Mouse (Mus musculus) gastrocnemius, postnatal 10 days (tissue): ENCODE data around the gene Tdrkh. TPM values are rescaled to one million over a fixed set of nuclear protein-coding genes. Genes with fewer than 3 reads are reported as not detected.

ENCODE experiments used
- DNase-seq: peaks from one replicate; pipeline ENCODE4 v3.0.0; 2021; ENCODE audit warnings: mixed read lengths
- long read RNA-seq, 2 experiments: library from polyadenylated mRNA; stranded (forward); transcript quantifications; one replicate each; pipeline ENCODE4 v2.0.0; 2021
- total RNA-seq, 2 experiments: library from RNA; stranded (reverse); gene quantifications; 2 replicates each; pipeline ENCODE4 v1.2.3; 2021

Gene Tdrkh
- 1 to 10 TPM; 6.3 to 8.9 TPM for total RNA-seq
- long read RNA-seq, experiment 1, full-length matches to known transcripts: 1 of 6 reads
- long read RNA-seq, experiment 1, partial matches to known transcripts: 1 of 6 reads
- long read RNA-seq, experiment 1, other reads (novel, unspliced or antisense): 4 of 6 reads
- long read RNA-seq, experiment 2, full-length matches to known transcripts: 4 of 6 reads
- long read RNA-seq, experiment 2, partial matches to known transcripts: 1 of 6 reads
- long read RNA-seq, experiment 2, other reads (novel, unspliced or antisense): 1 of 6 reads

DNA sequence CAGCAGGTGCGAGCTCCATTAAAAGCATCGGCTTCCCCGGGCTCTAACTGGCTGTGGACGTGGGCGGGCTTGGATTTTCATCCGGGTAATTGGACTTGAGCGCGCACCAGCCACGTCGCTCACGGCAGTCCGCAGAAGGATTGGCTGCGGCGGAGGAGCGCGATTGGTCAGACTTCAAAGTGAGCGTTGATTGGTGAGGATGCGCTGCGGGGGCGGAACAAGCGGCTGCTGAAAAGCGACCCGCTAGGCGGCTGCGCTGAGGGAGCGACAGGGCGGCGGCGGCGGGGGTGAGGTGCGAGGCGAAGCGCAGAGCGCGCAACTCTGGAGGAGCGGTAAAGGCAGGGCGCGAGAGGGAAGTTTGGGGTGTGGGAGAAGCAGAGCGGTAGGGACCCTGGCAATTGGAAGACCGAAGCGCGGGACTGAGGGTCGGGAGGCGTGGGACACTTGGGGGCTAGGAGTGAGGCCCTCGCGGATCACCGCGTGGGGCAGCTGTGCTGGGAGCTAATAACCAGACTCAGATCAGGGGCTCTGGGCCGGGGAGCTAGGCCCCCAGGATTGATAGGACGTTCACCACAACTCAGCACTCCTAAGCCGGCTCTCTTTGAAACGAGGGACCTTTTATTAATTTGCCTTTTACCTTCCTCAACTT is at the start of gene Tdrkh:
TSS of gene Tdrkh (plus strand) at position 243 of the 649 bp plus-strand sequence.
- DNase-seq: peak; percentile 92

DNA sequence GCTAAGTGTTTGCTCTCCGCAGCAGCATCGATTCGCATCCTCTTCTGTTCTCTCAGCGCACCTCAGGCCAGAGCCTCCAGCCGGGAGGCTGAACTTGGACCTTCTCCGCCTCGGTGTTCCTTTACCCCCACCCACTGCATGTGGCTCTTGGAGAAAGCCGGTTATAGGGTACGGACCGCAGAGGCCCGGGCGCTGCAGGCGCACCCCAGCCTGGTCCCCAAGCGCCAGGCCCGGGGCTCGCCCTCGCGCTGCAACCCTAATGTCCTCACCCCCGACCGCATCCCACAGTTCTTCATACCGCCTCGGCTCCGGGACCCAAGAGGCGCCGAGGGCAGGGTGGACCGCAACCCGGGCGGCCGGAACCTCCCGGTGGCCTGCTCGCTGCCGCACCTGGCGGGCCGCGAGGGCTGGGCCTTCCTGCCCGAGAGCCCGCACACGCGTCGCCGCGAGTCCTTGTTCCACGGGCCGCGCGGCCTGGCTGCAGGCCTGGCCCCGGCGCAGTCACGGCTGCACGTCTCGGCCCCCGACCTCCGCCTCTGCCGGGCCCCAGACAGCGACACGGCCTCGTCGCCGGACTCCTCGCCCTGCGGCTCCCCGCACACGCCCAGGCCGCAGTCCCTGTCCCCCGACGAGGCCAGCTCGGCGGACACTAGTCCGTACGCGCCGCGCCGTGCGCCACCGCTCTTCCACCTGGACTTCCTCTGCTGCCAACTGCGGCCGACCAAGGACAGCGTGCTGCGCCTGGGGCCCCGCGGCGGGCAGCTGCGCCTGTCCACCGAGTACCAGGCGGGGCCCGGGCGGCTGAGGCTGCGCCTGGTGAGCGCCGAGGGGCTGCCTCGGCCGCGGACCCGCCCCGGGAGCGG is 49.6 kb upstream of the Tdrkh start:
- DNase-seq: peak; percentile 59

DNA sequence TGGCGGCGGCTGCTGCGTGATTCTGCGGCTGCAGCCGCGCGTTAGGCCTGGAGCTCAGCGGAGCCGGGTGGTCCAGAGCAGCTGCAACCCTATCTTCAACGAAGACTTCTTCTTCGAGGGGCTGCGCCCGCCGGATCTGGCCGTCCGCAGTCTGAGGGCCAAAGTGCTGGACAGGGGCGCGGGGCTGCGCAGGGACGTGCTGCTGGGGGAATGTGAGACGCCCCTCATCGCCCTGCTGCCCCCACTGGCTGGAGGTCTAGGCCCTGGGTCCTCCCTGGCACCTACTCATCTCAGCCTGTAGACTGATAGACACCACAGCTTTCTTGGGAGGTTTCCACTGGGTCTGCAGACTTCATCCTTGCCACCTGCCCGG is 48.9 kb upstream of the Tdrkh start:
- DNase-seq: no peak

DNA sequence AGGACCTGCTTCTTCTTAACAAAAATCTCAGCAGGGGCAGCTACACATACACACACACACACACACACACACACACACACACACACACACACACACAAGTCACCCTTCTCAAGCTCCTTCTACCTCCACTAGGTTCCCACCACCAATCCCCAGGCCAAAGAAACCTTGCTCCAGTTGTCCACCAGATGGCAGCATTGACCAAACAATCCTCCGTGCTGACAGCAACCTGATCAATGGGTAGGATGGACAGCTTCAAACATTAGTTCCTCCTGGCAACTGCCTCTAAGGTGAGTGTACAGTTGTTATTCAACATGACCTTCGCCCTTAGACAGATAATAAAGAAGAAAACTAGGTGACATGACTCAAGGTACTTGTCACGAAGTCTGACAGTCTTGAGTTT is 46.3 kb upstream of the Tdrkh start:
- DNase-seq: peak; percentile 65

DNA sequence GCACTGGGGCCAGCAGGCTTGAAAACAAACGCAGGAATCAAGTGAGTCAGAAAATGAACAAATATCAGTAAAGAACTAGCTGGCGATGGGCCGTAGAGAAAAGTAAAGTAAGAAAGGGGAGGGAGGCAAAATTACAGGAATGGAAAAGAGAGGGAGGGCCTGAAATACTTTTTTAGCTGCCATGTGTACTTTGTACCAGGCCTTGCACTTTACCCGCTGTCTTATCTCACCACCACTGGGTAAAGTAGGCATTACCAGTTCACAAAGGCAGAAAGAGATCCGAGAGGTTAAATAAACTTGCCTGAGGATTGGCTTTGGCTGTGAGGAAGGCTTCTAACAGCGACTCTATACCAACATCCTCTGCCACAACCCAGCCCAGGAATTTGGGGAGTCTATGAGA is 45.6 kb upstream of the Tdrkh start:
- no peak for DNase-seq

DNA sequence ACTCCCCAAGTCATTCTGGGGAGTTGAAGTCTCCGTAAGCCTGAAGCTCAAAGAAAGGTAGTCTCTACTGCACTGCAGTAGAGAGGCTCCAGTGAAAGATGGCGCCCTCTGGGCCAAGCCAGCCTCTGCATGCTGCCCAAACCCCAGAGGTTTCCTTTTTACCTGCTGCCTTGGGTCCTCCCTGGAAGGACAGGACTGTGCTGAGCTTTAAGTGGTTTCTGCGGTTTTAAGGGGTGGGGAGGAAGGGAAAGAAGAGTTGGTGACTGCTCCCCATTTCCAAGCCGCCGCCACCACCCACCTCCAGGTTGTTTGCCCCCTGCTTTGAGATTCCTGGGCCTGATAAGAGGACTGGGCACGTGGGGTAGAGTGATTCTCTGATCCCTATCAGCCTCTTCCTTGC is 44.4 kb upstream of the Tdrkh start:
- DNase-seq: no peak

DNA sequence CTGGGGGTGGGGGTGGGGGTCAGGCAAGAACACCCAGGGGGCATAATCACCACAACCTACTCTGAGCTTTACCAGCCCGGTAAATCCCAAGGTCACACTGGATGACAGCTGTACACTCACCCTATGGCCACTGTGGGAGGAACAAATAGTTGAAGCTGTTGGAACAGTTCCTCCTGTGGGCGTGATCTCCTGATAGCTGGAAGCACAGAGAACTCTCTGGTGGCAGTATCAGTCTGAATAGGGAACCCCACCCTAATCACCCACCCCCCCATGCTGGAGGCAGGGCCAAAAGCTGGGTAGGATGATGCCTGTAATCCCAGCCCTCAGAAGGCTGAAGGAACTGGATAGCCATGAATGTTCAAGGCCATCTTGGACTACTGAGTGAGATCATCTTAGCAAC is 43.4 kb upstream of the Tdrkh start:
- DNase-seq: no peak

DNA sequence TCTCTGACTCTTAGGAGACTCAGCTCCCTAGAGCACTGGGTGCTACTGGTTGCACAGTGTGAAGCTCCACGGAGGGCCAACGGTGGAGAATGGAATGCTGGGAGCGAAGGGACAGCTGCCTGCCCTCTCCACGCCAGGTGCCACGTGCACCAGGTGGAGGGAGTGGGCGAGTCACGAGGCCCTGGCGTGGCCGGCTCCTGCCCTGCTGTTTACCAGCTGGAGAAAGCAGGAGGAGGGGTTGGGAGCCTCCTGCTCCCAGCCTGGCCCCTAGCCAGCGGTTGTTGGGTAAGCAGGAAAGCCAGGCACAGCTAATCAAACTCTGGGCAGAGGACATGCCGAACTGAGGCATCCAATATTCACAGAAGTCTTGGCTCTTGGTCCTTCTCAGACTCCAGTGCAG is 41.4 kb upstream of the Tdrkh start:
- peak; percentile 79 for DNase-seq

DNA sequence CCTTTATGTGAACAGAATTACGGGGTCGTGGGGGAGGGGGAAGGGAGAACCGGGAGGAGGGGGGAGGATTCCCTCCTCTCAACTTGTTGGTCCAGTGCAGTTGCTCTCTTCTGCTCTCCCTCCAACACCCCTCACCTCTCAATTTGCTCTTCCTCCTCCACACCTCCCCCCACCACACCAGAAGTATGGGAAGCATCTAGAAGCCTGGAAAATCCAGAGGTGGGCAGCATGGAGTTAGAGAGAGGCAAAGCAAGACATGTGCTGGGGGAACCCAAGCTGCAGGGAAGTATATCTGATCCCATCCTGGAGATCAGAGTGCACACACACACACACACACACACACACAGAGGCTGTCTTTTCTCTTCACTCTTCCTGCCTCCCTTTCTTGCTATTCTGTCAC is 41.0 kb upstream of the Tdrkh start:
- DNase-seq: no peak

DNA sequence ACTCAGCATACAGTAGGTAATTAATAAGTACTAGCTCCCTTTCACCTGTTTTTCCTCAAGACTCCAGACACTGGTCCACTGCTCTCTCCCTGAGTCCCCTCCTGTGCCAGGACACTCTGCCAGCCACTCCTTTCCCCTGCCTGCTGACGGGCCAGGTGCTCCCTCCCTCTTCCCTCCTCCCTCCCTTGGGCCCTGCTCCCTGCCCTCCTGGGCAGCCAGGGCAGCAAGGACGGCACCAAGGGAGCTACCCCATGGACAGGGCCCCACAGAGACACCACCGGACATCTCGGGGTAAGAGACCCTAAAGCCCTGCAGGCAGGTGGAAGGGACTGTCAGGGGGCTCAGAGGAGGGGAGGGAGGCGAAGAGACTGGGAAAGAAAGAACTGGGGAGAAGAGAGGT is 40.4 kb upstream of the Tdrkh start, which contains the start of gene Rorc:
TSS of gene Rorc (plus strand) at position 154 of the 400 bp plus-strand sequence.
- no peak for DNase-seq

DNA sequence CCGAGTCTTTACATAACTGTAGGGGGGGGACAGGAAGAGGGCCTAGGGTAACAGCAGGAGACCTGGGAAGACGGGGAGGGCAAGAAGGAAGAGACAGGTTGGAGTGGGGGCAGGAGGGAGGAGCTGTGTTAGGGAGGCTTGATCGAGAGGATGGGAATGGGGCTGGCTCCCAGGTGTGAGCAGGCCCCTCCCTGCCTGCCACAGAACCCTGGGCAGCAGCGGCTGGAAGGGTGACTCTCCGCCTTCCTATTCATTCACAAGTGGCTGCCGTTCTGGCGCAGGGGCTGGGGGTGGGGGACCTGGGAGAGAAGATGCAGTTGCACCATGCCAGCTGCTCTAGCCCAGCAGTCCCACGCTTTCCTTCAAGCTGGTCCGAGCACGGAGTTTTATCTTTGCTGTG is 40.0 kb upstream of the Tdrkh start:
- DNase-seq: no peak

DNA sequence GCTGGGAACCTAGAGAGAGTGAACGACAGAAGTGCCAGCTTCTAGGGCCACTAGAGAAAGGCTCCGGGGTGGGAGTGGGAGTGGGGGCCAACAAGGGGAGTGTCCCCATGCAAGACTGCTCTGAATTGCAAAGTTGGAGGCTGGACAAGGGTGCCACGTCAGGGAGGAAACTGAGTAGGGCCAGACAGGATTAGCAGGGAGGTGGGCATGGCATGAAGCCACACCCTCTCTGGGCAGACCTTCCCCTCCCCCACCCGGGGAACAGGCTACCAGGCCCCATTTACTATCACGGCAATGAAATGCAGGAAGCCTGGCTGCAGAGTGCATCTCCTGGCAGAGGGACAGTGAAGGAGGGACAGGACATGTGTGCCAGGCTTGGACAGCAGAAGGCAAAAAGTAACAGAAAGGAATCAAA is 39.5 kb upstream of the Tdrkh start:
- peak; percentile 38 for DNase-seq

DNA sequence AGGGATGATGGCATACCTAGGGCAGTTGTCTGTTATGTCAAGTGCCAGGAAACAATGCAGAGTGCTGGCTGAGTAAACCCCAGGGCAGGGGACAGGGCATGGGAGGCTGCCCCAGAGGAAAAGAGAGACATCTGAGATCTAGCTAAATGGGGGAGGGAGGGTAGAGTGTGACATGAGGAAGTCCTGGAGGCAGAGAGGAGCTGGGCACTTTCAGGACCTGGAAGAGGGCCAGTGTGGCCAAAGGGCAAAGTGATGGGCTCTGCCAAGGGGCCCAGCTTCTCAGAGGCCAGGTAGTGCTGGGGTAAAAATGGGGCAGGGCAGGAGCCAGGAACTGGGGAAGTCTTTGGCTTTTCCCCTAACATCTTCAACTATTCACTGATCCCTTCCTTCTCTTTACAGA is 38.4 kb upstream of the Tdrkh start:
- DNase-seq: no peak

DNA sequence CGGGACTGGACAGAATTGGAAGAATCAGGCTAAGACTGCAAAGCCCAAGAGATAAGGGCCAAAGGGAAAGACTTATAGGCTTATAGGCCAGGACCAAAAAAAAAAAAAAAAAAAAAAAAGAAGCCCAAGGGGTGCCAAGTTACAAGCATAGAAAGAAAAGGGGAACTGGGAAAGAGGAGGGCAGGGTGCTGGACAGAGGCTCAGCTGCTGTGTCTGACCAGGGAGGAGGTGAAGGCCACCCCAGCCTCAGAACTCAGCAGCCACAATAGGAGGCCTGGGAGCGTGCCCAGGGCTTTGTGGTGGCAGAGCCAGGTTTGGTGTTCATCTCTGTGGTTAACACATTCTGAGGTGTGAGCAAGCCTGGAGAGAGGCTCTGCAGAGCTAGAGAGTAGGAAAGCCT is 37.9 kb upstream of the Tdrkh start:
- DNase-seq: no peak

DNA sequence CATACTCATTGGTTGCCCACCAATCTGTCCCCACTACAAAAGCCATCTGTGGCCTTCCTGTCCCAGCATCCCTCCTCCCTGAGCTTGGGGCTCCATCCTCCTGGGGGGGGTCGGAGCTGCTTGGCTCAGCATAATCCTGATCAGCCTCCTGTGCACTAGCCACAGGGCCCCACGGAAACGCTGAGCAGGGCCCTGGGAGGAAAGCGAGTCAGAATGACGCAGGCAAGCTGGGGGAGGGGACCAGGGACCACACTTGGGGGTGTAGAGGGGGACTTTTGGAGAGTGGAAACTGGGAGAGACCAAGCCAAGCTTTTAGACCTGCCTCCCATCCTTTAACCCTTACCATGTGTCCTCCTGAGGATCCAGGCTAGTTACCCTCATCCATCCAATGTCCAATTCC is 37.2 kb upstream of the Tdrkh start:
- no peak for DNase-seq

DNA sequence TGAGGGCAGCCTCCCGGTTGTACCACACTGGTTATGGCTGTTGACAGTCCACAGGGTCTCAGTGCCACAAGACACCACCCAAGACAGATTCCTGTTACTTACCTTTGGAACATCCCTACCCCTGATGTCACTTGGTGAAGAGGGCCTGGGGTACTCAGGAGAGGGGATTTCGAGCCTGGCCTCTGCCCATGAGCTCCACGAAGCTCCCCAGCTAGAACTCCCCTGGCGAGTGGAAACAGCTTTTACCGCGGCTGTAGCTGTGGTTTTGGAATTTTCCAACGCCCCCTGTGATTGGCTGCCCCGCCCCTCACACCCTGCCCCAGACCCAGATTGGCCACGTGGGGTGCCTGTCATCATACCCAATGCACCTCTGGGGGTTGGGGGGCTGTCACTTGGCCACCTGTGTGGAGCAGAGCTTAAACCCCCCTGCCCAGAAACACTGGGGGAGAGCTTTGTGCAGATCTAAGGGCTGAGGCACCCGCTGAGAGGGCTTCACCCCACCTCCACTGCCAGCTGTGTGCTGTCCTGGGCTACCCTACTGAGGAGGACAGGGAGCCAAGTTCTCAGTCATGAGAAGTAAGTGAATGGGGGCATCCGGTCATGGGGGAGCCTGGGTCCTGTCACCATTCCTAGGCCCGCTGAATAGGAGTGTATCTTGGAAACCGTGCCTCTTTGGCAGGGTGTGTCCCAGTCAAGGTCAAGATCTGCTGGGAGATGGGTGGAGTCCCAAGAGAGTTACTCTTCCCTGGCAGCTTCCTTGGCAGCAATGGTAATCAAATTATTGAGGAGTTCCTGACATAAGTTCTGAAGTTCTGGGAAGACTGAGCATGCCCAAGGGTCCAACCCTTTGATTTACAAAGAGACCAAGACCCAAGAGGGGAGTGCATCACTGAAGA is 35.8 kb upstream of the Tdrkh start:
- no peak for DNase-seq

DNA sequence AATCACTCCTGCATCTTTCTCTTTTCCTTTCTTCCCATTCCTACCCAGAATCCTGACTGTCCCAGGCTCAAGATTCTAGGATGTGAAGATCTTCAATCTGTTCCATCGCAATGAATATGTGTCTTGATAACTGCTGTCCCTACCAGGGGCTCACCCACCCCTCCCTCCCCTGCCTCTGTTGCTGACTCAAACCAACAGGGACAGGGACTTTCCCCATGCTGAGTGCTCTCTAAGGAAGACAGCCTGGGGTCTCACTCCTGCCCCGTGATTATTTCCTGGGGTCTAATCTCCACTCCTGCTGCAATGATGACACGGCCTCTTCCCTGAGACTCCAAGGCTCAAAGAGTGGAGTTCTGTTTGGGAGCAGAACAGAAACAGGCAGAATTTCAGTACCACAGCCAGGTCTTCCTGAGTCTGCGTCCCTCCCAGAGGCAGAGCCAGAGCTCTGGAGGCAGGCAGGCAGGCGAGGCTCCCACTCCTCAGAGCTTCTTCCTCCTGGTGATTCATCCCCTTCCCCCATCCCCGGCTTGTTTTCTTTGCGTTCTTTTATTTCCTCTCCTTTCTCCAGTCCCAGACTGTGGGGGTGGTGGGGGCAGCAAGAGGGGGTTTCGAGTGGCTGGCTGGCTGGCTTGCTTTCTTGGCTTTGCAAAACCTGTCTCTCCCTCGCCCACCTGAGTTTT is 33.1 kb upstream of the Tdrkh start:
- DNase-seq: no peak

DNA sequence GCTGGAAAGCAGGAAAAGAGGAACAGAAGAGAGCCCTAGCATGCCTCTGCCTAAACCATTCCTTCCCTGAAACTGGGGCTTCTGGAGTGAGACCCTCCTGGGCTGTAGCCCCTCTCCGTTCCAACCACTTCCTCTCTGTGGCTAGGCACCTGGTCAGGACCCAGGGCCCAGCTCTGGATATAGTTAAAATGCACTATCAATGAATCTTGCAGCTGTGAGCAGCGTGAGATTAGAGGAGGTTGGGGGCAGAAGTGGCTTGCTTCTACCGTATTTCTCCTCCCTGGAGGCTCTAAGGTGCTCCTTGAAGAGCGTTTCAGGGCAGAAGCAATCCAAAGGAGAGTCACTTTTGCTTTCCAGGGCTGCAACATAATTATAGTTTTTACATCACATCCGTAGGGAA is 30.8 kb upstream of the Tdrkh start:
- DNase-seq: no peak

DNA sequence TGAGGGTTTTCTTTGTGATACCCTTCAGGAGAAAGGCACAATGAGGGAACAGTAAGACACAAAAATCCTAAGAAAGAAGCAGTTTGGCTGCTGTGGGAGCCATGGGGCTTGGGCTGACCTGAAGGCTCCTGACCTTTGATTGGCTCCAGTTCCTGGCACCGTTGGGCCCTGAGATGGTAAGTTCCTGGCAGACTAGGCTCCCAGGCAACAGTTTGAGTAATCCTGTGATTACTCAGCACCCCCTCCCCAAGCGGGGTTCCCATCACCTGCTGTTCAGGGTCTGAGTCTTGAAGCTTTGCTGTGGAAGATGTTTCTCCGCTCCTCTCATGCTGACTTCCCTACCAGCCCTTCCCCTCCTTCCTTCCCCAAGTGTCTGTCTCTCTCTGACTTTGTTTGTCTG is 29.6 kb upstream of the Tdrkh start:
- no peak for DNase-seq

DNA sequence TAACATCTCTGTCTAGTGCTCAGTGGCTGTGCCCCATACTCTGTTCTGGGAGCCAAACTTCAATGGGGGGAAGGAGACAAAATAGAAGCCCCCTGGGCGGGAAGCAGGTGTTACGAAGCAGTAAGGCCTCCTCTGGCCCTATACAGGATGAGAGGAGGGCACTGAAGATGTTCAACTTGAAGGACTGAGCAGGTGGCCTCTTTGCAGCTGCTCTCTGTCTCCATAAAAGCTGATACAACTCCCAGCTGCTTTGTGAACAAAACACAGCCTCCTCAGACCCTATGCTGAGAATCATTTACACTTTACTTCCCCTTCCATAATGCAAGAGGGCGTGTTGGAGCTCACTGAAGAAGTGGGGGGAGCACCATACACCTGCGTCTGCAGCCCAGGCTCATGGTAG is 26.4 kb upstream of the Tdrkh start:
- DNase-seq: no peak

DNA sequence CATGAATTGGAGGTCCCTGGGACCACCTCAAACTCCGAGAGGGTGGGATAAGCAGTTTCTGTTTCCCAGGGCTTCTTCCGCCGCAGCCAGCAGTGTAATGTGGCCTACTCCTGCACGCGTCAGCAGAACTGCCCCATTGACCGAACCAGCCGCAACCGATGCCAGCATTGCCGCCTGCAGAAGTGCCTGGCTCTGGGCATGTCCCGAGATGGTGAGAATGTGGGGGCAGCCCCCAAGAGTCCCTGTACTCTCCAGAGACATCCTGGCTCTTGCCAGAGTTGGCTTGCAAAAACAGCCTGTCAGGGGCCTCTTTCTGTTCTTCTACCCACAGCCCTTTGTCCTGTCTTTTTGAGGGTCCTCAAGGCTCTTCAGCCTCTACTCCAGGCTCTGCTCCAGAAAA is 25.7 kb upstream of the Tdrkh start:
- DNase-seq: no peak

DNA sequence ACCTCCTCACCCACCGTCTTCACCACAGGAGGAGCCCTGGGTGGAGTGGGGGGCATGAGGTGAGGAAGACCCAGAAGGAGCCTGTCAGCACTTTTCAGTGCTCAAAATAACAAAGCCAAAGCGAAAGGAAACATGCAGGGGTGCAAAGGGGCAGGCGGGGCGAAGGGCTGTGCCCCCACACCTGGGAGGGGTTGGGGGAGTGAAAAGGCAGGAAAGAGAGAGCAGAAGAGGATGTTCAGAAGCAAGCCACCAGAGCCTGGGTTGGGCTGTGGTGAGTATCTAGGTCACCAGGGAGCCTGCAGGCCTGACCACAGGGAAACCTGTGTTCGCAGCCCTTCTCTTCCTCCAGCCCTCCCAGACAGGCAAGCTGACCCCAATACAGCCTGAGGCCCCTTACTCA is 25.0 kb upstream of the Tdrkh start:
- DNase-seq: no peak
